Mouse (Mus musculus) CD4-positive helper T cell, adult 2 months (primary cell): ENCODE results near the gene Cox7a1.
"Not testable (repeated sequence)": the region's sequence is repeated elsewhere in the genome, so short reads cannot be mapped to it uniquely, and the experiment has no call there.

ENCODE experiments used
- DNase-seq: peaks from one replicate; pipeline ENCODE4 v3.0.0-alpha.2; 2012; ENCODE audit warnings: low read depth, missing footprints, low spot score

Cox7a1 gene

DNA sequence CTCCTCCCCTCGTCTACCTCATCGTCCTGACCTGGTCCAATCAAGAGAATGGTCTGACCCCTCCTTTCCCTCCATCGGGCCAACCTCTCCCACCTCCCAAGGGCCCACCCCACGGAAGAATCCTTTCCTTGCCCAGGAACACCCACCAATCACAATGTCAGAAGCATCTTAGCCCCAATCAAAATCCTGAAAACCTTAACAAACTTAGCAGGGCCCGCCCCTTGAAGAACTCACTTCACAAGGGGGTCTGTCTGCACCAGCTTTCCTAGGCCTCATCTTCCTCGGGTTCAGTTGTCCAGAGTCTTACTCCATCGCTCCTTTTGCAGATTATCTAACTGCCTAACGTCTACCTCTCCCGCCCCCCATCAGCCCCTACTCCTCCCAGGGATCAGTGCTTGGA, 9.1 kb downstream of the Cox7a1 start:
- no peak for DNase-seq

DNA sequence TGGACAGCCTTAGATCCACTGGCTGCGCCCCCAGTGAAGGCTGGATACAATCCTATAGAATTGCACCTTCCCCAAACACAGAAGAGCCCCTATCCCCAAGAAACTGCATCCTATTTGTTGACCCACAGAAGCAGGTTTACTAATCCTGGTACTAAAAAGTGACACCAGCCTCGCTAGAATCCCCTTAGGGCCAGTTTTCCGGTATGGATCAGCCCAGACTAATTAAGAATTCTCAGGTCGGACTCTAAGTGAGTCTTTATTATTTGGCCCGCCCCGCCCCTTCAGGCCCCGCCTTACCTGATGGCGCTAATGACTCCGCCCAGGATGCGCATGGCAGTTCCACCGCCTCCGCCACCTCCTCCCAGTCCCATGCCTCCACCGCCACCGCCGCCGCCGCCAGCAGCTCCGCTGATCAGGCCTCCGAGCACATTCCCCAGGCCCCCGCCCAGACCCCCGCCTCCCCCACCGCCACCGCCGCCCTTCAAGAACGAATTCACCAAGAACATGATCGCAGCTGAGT, 9.7 kb downstream of the Cox7a1 start:
- DNase-seq = peak; percentile 85

DNA sequence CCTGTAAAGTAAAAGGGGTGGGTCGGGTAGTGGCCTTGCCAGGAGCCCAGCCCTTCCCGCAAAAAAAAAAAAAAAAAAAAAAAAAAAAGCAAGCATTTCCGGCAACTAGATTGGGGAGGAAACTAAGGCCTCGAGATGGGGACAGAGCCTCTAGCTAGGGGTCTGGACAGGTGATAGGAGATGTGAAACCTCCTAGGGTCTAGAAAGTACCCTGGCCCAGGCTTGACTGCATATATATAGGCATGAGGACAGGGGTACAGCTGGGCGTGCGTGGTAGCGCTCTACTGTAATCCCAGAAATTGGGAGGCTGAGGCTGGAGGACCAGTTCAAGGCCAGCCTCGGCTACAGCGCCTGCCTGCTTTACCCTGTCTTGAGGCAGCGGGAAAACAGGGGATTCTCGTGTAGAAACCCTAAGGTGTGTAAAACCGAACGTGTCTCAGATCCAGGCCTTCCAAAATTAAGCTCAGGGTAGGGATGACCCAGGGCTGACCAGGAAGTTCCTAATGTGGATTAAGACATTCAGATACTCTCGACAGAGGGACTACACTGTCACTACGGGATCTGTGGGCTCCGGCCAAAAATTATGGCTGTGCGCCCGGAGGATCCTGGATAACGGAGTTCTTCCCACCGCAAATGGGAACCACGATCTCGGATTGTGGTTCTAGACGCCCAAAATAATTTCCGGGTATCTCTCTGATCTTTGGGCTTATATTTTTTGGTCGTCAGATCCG, 10.3 kb downstream of the Cox7a1 start:
- no peak for DNase-seq

DNA sequence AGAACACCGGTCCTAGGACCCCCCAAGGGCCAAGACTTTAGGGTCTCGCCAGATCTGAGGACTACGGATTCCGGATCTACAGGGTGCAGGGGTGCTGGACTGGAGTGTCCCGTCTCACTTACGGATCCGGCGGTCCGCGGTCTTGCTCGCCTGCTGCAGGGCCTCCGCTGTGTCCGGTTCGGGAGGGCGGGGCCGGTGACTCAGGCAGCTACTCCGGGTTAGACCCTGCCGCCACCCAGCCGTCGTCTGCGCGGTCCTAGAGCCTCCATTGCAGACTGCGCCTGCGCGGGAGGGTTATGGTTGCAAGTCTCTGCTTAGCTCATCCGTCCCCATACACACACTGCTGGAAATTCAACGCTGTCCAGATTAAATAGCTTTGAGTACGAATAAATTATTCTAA, 10.9 kb downstream of the Cox7a1 start:
- peak; percentile 93 for DNase-seq

DNA sequence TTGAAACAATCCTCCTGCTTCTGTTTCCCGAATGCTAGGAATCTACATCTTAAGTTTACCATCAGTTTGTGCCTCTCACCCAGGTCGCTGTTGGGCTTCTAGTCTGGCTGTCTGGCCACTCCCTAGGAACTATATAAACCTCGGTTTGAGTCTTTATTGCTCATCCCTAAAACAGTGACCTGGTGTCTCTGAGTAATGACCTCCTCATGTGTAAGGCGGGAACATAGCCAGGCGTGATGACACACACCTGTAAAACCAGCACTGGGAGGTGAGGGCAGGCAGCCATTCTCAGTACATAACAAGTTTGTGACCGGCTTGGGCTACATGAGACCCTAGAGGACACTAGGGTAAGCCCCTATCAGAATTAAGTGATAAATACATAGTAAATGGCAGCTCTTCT, 11.5 kb downstream of the Cox7a1 start:
- no peak for DNase-seq

DNA sequence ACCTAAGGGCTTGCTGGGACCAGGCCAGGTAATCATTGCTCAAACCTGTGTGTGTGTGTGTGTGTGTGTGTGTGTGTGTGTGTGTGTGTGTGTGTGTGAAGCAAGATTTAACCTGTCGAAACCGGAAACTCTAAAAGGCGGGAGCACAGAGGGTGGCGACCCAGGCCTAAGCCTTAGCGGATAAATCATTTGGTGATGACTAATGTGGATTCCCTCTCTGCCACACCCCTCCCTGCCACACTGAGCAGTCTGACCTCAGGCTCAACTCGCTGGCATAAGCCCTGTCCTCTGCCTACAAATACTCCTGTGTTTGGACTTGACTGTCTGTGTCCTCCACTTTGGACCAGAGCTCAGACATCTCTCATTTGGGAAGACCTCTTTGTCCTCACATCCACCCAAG, 12.2 kb downstream of the Cox7a1 start:
- DNase-seq = no peak

DNA sequence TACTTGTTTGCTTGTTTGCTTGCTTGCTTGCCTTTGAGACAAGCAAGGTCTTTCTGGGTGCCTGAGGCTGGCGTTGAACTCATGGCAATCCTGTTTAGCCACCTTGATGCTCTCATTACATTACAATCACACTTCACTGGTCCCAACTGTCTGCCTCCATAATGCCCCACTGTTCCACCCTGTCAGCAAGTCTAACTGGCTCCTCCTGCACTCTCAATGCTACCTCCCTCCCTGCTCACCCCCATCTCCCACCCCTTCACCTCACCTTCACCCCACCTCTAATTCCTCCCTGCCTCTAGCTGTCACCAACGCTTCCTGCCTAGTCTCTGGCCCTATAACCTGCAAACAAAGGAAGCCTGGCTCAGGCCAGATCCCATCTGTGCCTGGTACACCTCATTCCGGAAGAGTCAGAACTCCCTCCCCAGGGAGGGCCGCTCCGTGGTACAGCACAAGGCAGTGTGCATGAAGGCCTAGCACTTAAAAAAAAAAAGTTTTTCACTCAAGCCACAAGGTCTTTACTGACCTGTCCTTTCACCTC, 13.7 kb downstream of the Cox7a1 start:
- no peak for DNase-seq

DNA sequence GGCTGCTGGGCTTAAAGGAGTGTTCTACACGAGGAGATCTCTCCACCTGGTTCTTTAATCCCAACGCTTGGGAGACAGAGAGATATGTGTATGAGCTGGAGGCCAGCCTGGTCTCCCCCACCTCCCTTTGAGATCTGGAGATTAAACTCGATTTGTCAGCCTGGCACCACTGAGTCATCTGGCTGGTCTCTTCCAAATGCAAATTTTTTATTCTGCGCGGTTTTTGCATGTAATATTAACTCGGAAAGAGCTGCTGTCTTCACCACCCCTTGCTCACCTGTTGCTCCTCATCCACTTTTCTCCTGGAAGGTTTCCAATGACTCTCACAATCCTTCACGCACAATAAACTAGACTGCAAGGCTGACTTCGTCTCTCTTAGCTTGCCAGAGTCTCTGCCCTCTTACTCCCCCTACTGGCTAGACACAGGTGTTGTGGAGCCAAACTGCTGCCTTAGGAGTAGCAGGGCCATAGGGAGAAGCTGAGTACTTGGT, 14.6 kb downstream of the Cox7a1 start, which contains the start of gene Capns1:
Gene Capns1 (minus strand): TSS at position 331 of the 491 bp plus-strand sequence.
- DNase-seq = peak; percentile 82

DNA sequence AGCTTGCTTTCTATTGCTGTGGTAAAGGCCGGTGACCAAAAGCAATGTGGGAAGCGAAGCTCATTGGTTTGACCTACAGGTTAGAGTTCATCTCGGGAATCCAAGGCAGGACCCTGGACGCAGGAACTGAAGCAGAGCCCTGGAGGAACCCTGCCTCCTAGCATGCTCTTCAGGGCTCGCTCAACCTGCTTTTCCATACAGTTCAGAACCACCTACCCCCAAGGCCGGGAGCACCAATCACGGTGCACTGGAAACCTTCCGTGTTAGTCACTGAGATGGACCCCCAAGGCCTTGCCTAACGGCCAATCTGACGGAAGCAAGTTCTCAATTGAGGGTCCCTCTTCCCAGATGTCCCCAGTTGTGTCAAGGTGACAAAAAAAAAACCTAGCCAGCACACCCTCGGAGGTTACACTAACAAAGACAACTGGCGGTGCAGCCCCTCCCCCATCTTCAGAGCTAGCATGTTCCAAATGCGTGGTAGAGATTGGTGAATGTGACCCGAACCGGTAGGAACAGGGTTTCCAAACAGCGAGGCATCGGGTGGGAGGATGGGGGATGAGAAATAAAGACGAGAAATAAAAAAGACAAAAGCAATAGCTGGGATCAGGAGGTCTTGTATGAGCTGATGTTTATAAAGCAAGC, 15.7 kb downstream of the Cox7a1 start:
- no peak for DNase-seq

DNA sequence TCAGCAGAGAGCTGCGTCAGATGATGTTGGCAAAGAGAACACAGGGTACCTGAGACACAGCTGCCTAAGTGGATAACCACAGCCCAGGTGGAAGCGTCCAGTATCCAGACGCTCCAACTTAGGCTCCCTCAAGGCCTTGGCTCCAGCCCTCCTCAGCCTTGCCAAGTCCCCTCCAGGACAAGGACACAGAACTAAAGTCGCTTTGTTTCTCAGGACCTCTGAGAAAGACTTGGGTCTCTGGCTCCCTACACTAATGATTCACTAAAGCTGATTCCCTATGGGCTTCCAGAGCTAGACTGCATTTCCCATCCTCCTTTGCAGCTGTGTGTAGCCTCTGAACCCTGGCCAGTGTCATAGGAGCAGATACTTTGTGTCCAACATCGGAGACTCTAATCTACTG, 16.3 kb downstream of the Cox7a1 start:
- no peak for DNase-seq

DNA sequence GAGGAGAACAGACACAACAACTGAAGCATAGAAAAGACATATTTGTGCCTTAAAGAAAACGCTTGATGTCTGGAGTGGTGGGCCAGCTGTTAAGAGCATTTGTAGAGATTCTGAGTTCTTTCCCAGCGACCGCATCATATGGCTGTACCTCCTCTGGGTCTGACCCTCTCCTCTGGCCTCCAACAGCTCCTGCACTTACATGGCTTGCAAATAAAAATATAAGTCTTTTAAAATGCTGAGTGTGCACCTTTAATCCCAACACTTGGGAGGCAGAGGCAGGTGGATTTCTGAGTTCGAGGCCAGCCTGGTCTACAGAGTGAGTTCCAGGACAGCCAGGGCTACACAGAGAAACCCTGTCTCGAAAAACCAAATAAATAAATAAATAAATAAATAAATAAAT, 16.7 kb downstream of the Cox7a1 start:
- DNase-seq = not testable (repeated sequence)

DNA sequence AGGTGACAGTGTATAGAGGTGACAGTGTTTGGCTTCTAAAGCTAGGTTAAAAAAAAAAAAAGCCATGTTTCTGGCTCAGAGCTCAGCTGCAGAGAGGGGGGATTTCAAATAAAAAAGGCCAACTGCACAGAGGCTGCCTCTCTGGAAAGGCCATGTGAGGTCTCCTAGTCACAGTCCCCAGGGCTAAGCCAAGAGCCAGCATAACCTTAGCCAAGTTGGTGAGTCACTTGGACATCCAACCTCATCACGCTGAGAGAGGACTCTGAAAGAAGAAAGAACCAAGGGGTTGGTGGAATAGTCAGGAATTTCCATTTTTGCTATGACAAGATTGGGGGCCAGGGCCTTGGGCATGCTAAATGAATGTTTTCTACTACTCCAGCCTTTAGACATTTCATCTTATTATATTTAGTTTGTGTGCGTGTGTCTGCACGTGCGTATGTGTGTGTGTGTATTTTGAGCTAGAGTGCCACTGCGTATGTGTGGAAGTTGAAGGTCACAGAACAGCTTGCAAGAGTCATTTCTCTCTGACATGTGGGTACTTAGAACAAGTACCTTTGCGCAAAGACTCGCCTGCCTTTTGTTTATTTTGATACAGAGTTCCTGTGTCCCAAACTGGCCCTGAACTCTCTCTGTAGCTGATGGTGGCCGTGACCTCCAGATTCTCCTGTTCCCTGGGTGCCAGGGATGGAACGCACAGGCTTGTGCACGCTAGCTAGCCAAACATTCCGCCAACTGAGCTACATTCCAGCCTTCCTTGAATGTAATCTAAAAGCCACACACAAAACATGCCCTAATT, 19.1 kb downstream of the Cox7a1 start:
- DNase-seq = no peak

DNA sequence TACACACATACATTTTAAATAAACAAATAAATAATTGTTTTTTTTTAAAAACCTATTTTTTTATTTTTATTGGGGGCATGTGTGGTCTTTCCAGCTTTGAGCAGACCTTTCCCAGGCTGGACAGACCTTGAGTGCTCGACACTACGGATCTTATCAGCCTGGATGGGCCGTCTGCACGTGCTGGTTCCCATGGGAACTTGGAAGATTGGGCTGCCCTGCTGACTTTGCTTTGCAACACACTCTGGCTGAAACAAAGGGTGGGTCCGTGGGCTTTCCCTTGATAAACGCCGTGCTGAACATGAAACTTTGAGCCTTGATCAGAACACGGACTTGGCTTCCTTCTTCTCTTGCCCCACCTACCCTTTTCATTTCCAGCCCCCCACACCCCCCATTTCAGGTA, 20.4 kb downstream of the Cox7a1 start:
- no peak for DNase-seq

DNA sequence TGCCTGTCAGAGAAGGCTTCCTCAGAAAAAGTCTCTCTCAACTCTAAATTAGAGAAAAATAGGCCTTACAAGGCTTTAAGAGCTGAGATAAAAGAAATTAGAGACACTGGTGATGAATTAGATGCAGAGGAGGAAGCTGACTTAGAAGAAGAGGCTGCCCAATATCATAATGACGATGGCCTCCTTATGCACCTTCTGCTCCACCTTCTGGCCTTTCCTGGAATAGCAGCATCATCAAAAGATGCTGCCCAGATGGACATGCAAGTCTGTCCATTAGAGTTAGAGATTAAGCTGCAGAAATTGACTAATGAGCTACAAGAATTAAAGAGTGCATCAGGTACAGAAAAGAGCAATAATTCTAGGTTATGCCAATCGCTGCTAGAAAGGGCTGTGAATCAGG, 21.4 kb downstream of the Cox7a1 start:
- peak; percentile 71 for DNase-seq

DNA sequence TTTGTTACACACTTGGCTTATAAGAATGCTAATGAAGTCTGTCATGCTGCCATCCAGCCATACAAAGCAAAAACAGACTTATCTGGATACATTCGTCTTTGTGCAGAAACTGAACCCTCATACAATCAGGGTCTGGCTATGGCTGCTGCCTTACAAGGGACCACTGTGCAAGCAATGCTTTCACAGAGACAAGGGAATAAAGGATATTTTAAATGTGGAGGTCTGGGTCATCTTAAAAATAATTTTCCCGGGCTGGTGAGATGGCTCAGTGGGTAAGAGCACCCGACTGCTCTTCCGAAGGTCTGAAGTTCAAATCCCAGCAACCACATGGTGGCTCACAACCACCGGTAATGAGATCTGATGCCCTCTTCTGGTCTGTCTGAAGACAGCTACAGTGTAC, 22.4 kb downstream of the Cox7a1 start:
- DNase-seq = not testable (repeated sequence)

DNA sequence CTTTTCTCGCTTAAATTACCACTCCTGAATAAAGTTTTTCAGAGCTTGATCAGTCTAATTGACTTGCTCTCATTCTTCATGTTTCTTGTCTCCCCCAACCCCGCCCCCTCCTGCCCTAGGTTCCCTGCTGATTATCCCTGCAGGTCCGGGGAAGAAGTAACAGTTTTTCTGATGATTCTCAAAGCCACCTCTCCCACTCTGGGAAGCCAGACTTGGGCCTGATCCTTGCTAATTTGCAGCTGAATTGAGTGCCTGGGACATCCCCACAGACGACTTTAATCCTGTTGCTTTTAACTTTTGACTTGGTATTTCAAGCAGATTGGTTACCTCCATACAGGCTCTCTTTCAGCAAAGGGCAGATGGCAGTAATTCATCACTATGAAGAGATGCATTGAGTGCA, 27.1 kb downstream of the Cox7a1 start:
- no peak for DNase-seq

DNA sequence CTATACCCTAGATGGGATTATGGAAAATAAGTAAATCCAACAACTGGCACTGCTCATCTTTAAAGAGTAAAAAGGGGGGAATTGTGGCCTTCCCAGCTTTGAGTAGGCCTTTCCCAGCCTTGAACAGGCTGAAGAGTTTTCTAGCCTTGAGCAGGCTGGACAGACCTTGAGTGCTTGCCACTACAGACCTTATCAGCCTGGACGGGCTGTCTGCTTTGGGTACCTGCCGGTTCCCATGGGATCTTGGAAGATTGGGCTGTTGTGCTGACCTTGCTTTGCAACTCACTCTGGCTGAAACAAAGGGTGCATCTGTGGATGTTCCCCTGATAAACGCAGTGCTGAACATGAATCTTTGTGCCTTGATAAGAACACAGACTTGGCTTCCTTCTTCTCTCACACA, 29.9 kb downstream of the Cox7a1 start:
- no peak for DNase-seq

DNA sequence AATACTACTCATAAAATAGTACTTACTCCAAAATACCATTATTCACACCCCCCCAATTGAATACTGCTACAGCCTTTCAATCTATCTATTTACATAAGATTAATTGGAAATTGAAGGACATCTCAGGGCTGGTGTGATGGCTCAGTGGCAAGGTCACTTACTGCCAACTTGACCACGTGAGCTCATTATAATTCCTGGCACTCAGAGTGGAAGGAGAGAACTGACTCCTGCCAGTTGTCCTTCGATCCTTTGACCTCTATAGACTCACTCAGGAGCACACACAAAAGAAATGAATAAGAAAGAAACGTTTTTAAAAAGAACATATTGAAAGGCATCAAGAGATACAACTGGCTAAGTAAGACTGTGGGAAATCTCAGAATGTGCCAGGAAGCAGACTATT, 31.9 kb downstream of the Cox7a1 start:
- no peak for DNase-seq

DNA sequence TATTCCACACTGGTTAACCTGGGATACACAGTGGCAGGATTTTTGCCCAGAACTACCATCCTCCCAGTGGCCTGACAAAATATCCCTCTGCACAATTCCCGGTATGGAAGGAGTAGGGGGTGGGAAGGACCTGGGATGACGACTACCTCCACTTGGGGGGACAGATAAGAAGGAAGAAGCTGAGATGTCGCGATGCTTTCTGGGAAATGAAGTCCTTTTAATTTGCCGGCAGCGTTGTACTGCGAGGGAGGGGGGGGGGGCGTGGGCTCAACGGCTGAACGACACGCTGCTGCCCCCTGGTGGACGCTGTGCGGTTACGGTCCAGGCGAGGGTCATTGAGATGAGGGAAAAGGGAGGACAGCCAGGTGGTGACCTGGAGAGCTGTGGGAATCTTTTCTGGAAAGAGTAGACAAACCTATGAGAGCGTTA, 32.8 kb downstream of the Cox7a1 start:
- DNase-seq = peak; percentile 87

DNA sequence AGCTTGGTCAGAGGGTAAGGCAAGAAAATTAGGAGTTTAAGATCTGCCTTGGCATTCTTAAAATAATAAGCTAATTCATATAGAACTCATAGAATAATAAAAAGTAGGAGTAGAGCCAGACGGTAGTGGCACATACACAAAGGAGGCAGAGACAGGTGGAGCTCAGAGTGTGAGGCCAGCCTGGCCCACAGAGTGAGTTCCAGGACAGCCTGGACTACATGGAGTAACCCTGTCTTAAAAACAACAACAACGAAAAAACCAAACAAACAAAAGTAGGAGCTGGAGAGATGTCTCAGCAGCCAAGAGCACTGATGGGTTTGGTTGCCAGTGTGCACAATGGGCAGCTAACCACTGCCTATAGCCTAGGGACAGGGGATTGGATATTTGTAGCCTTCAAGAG, 33.3 kb downstream of the Cox7a1 start:
- DNase-seq = no peak

DNA sequence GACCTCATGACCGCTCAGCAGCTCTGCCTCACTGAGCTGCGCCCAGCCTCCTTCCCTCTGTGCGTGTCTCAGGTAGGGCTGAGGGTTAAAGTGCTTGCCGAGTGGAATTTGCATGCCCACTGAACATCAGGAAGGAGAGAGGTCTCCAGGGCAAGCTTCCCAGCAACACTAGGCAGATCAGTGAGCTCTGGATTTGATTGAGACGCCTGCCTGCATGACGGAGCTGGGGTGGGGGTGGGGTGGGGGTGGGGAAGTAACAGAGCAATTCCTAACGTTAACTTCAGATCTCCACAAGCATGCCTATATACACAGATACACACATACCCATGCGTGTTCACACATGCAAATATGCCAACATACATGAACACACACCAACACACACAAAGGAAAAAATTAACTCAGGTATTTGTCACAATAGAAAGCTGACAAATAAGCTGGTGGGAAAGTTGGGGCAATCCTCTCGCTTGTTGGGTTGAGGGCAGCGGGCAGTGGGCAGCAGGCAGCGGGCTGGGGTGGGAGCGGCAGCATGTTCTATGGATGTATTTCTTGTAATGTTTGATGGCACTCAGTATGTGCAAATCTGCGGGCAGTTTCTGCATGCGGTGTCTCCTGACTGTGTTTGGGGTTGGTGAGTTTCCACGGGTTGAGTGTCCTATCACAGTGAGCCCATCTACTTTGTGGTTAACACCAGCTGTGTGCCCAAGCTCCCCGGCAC, 35.5 kb downstream of the Cox7a1 start:
- peak; percentile 60 for DNase-seq
